Mouse (Mus musculus) kidney, adult 11 months (tissue): ENCODE results near the gene Myof.
A peak's percentile ranks its signal among the peaks of the same experiment; 100 is the strongest.

ENCODE experiments used
- DNase-seq: peaks from one replicate; pipeline ENCODE4 v3.0.0; 2022

The Myof gene

DNA sequence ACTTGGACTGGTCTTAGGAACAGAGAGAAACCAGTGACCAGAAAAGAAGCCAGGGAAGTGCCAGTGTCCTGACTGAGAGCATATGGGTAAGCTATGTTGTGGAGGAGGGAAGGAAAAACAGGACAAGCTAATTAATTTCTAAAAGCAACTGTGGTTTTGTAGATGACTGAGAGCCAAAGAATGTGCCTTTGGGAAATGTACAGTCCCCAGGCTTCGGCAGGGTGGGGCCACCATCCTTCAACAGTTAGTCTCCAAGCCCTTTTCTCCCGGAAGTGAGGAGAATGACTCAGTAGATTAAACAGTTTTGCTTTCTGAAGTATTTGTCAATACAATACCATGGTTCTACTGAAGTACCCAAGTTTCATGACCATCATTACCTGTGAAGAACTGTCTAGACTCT is 5.1 kb downstream of the Myof start:
- DNase-seq, result no peak

DNA sequence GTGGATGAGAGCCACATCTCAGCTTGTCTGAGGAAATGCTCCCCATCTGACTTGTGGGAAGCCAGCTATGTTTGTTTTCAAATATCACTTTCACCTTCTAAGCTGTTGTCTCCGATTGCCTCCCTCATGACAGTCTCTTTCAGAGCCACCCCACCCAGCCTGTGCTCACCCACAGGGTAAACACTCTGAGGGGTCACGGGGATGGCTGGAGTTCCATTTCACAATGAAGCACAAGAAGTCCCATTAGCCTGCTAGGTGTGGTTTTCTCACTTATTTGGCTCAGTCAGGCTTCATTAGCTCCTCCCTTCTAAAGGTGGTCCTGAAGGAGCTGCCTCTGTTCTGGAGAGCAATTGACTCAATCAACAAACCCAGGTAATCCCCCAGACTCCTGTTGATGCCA is 7.6 kb downstream of the Myof start:
- DNase-seq, result no peak

DNA sequence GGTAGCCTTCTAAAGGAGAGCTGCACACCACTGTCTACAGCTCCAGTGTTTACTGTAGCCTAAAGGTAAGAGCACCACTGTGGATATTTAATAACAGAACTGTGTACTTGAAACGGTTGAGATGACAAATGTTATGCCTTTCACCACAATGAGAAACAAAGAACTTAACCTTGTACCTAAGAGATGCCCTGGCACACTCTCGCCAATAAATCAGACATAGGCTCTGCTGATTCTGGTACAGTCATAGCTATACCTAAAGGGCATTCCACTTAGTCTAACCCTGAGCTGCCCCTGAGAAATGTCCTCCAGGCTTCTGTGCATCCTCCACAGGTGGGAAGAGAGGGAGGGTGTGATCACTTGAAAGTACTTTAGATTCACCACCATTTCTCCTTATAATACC is 8.7 kb downstream of the Myof start:
- DNase-seq, result no peak

DNA sequence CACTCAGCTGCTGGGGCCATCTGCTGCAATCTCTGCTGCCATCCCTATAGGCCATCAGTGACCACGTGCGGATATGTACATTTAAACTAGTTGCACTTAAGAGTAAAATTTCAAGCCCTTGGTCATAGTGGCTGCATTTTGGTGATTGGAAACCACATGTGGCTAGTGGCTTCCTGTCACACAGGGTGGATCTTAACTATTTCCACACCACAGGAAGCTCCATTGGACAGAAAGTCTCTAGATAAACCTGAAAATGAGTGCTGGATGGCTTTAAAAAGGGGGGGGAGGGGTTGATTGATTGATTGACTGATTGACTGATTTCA is 9.7 kb downstream of the Myof start:
- DNase-seq, result no peak

DNA sequence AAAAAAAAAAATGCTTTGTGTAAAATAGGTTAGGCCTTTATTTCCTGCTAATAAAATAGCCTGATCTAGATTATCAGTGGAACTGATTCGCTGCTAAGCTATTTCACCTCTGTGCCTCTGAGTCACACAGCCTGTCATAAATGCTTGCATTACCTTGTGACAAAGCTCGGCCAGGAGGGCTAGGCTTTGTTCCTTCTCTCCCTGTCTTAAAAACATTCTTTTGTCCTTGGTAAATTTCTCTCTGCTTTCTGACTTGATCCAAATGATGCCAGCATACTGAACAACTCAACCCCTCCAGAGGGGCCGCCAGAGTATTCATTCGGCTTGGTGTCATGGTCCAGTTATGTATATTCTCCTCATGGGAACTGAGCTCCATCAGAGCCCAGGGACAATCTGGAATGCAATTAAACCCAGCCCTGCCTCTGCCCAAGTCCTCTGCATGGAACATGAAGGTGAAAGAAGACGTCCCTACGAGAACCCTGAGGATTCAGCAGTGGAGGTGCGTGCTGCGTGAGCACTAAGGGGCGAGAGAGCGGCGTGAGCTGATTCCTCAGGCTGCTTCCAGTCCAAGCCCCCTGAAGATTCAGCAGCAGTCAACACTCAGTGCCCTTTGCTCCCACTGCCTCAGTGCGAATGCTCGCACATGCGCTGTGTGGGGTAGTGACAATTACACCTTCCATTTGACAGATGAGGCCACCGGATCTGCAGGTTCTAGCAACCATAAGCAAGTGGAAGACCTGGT is 10.2 kb downstream of the Myof start:
- DNase-seq, result no peak

DNA sequence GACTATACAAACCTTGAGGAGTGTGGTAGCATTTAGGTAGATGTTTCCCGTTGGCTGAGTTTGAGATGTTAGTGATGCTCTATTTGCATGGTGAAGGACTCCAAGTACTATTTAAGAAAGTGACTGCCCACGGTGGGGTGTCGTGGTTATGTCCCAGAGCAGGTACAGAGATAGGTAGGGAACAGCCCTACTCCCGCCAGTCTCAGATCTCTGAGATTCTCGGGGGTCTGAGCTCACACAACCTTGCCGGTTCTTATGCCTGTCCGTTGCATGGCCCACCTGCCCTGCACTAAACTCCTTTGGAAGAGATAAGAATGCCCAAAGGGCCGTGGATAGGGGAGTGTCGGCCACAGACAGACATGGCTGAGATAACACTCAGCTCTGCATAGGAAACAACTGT is 12.2 kb downstream of the Myof start:
- no peak for DNase-seq

DNA sequence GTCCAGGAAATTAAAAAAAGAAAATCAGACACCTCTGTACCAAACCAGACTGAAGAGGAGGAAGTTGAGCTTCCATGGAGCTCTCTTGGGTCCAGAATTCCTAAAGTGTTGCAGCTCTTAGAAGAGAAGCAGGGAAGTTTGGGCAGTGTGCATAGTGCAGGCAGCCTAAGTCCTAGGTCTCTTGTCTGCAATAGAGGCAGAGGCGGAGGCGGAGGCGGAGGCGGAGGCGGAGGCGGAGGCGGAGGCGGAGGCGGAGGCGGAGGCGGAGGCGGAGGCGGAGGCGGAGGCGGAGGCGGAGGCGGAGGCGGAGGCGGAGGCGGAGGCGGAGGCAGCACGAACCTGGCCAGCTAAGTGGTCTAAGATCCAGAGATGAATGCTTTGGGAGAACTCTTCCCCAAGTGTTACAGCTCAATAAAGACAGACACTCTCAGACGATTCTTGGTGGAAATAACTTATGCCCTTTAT is 12.7 kb downstream of the Myof start:
- DNase-seq, result peak; percentile 58

DNA sequence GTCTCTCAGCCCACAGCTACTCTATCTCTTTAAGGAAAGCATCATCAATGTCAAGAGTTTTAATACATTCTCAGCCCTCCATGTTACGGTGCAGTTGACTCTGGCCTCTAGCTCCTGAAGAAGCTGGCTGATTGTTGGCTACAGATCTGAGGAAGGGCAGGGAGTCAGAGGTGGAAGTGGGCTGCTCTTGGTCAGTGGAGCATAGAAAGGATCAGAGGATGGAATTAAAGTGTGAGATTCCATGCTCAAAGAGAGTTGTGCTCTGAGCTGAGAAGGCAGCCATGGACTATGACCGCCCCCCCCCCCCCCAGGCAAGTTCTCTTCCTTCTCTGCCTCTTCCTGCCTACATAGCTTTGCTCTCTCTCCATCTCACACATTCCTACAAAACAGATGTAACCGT is 13.5 kb downstream of the Myof start:
- DNase-seq, result peak; percentile 54

DNA sequence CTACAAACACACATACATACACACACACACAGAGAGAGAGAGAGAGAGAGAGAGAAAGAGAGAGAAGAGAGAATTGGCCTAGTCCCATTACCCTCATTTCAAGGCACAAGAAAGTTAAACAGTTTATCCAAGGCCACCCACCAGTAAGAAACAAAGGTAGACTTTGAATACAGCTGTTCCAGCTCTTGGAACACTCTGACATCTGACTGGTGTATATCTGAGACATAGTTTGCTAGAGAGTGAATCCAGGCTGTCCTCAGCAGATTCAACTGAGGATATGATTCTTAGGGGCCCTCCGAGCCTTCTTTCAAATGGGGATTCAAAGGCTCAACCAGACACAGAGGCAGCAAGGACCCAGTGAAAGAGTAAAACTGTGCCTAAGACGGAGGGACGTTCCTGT is 14.1 kb downstream of the Myof start:
- DNase-seq, result no peak

DNA sequence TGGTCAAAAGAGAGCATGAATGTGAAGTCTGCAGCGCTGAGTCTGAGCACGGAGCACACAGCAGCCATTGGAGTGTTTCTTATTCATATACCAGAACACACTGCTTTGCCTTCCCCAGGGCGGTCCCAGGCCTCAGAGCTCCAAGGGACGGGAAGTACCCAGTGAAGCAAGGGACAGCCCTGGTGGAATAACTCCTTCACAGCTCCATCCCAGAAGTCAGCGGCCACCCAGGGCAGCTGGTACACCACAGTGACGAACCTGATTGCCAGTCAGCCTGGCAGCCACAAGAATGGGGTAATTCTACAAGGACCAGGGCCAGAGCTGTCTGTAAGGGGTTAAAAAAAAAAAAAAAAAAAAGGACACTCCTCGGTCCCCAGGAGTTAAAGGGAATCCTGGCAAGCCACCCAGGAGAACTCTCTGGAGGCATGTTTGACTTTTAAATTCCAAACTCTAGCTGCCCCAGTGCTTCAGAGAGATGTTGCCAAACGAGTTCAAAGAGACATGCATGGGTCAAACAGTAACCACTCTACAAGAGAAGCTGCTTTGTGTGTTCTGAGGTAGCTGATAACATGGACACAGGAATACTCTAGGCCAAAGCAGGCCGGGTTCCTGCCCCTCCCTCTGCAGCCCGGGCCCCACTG is 15.4 kb downstream of the Myof start:
- DNase-seq, result peak; percentile 82

DNA sequence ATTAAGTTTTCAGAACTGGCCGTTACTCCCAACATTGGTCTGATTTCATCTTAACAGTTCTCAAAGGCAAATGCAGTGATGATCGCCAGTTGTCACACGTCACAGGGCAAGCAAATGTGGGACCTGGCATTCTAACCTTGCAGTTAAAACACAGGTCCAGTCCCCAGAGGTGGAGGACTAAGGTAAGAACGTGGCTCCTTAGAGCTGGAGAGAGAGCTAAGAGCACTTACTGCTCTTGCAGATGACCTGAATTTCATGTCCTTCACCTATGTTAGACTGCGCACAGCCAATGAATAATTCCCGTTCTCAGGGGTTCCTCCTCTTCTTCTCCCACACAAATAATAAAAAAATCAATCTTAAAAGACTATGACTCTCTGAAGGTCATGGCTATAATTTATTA is 16.0 kb downstream of the Myof start:
- no peak for DNase-seq

DNA sequence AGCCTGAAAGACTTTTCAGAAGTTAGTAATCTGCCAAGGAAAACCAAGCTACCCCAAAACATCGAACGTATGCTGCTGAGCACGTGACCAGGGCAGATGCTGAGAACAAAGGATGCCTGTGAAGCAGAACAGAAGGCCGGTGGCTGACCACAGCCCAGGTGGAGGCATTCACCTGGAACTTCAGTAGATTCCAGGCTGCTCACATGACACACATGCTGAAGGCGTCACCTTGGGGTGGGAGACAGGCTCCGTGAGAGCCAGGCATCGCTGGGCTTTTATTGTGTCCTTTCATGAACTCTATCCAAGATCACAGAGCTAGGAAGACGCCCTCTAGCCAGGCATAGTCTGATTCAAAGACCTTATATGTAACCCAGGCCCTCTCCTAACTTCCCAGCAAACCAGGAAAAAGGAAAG is 17.2 kb downstream of the Myof start:
- peak; percentile 76 for DNase-seq

DNA sequence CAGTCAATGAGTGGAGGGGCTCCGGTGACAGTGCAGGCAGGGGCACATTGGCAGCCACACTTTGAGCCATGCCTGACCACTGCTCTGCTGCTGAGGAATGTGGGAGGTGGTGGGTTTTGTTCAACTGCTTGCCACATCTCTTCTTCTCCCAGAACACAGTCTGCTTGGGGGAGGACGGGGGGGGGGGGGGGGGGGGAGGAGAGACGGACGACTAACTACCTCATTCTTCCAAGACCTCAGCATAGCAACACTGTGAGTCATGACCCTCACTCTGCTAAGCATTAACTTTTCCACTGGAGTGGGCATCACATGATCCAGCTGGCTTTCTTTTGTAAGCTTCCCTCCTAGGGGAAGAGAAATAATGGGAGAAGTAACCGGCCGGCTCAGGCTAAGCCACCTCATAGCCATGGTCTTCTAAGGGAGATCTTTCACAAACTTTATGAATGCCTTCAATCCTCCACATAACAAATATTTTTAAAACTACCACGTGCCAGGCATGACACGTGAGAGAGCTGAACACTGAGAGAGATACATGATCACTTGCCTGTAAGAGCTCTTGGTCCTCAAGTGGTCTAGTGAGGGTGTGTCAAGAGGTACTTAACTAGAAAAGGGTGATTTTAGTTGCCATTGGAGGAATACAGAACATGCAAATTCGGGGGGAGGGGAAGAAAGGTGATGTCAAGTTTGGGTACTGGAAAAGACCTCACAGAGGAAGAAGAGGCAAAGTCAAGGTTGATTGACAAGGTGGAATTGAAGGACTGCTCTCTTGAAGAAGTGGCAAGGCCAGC is 17.9 kb downstream of the Myof start:
- DNase-seq, result peak; percentile 87

DNA sequence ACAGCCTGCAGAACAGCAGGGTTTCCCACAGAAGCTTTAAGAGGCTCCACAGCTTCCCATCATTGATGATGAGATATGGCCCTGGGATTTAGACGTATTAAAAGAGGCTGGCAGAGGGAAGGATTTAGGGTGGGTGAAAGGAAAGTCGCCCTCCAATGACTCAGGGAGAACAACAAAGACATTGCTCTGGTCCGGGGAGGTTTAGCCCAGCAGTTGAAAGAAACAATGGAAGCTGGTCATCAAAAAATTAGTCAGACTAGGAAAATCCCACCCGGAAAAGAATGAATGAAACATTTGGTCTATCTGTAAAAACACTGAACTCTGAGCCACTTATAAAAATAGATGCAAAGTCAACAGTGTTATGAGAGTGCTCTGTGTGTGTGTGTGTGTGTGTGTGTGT is 19.8 kb downstream of the Myof start:
- DNase-seq, result no peak

DNA sequence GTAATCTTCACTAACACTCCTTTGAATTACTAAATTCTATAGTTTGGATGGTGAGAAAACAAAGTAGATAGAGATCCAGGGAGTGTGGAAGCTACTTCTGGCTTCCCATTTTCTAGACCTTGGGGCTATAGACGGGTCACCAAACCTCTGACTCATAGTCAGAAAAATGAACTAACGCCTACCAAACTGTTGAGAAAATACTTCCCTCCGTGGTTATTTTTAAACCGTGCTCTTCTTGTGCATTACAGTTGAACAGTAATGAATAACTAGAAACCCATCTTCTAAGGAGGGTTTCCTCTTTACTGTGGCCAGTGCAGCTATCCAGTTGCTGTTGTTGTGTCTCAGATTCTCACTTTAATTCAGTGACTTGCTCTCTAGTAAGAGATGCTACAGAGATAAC is 20.7 kb downstream of the Myof start:
- DNase-seq, result no peak

DNA sequence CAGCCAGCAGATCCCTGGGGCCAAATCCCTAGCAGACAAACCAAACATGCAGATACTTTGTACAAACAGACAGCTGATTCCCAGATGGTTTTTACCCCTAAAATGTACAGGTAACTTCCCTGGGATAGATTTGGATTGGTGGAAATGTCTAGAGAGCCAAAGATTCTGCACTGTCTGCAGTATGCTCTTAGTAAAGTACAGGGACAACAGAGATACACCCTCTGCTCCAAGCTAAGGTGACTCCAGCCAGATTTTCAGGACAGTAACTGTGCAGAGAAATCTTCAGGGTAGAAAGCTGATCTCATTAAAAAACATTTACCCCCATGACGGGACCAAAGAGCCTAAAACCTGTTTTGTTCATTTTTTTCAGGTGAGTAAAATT is 27.5 kb downstream of the Myof start:
- DNase-seq, result no peak

DNA sequence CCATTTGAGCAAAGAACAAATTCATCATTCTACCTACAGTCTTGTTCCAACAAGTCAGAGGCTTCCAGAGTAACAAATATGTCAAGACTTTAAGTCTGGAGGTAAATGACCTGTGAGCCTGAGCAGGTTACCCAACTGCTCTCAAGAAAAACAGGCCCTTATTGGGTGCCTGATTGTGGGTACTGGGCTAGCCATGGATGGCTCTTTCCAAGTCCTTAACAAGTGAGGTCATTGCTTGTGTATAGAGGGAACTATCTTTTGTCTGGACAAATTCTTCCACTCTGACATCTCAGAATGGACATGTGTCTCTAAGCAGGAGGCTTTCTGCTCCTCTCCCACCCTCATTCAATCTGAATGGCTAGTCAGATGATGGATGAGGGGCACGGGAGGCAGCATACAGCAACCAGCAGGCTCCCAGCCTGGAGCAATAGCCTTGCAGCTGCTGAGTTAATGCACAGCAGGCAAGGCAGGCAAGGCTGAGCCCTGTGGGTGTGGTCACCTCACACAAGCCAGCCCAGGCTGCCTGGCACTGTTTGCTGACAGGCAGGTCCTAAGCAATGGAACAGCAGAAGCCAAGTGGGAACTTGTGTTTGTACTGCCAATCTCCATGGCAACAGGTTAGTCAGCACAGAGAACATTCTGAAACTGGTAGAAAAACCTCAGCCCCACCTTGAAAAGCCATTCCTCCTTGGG is 28.1 kb downstream of the Myof start:
- peak; percentile 84 for DNase-seq

DNA sequence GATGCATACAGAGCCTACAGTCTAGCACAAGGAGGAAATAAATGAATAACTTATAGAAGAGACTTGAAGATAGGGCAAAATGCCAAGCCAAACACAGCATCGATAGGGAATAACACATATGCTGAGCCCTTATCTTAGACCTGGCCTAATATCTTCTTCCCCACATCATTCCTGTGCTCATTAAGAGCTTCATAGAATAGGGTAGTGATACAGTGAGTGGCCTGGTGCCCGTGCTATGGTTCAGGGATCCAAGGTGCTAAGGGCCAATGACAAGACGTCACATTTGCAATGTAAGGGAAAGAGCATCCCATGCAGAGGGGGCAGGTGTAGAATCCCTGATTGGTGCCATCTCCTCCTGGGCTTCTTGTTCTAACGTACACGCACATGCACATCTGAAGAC is 28.9 kb downstream of the Myof start:
- DNase-seq, result no peak

DNA sequence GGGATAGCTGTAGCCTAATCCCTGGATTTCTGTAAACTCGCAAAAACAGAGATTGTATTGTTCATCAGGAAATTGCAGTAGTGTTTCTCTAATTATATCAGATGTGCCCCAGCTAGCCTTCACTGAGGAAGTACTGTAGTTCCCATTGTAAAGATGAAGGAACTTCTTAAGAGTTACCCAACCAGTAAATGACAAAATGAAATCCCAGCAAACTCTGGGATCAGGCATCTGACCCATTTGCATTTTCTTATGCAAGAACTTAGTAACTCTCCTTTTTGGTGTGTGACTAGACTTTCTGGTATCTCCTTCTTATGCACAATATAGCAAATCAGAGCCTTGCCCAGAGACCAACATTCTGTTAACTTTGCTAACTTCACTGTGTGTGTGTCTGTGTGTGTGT is 32.0 kb downstream of the Myof start:
- DNase-seq, result no peak

DNA sequence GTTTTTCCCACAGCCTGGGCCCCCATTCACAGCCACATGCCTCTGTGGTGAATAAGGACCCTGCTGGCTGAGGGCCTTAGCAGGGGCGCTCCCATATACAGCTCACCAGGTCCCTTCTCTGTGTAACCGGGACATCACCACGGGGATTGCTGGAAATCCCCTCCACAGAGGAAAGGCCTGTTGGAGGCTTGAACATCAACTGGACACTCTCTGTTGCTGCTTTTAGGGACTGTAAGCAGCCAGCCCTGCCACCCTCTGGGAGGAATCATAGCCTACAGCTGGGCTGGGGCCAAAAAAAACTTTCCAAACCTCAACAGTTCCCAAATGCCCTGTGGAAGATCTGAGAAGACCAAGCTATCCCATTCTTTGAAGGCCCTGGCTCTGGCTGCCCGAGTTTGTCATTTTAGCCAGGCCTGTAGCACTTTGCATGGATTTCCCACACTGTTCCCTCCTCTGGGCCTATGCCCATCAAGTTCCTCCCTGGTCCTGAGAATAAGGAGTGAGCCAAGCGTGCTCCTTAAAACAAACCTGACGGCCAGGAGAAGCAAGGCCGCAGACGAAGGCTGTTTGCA is 38.5 kb downstream of the Myof start:
- no peak for DNase-seq

DNA sequence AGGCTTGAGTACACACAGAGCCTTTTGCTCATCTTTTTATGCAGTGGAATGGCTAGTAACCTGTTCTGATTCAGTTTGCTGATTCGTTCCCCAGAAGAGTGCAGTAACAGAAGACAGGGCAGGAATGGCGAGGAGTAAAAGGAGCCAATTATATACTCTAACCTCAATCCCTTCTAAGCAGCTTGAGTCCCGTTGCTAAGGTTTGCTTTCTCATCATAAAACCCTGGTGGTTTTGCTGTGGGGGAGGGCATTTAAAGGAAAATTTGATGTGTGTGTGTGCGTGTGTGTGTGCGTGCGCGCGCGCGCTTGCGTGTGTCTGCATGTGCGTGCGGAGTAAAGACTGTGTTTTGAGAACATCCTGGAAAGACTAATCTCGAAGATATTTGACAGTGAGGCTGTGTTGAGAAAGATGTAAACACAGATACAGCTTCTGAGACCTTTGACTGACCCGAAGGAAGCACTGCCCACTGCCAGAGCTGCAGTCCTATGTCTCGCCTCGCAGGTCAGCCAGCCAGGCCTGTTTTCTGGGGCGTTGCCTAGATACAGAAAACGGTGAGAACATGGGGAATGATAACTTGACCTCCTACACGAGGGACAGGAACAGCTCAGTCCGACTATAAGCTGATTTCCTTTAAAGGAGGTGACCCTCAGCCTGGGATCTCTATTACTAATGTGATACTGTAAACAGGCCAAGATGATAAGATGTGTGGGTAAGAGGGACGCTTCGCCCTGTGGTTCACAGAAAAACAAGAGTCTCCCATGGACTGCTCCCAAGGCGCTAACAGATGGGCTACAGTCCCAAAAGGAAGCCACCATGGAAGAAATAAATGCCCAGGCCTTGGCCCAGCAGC is 39.5 kb downstream of the Myof start:
- no peak for DNase-seq

DNA sequence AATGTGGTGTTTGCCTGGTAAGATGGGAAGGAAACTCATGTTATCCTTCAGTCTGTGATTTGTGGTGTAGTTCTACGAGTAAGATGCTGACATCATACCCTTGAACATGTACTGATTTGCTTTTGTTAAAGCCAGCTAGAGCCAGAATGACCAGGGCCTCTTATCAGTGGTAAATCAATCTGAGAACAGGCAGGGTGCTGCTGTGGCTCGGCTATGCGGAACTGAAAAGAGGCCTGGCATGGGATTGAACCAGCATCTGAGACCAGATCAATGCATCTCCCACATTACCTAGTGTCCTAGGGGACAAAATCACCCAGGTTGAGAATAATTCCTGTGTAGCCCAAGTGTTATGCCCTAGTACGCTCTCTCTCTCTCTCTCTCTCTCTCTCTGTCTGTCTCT is 40.6 kb downstream of the Myof start:
- no peak for DNase-seq
